Mouse (Mus musculus) thymus, adult 2 months (tissue): Measurements from ENCODE around the gene Gm7714. TPM values are rescaled to one million over a fixed set of nuclear protein-coding genes. Genes with fewer than 3 reads are reported as not detected.
"Not testable (repeated sequence)": the region's sequence is repeated elsewhere in the genome, so short reads cannot be mapped to it uniquely, and the experiment has no call there.

Experiments used
- DNase-seq: peaks from one replicate; pipeline ENCODE4 v3.0.0; 2021
- H3K27ac ChIP-seq: fragments of 200-500 bp; 2 replicates; pipeline ENCODE4 v1.5.1; 2012; ENCODE audit warnings: low read length, control low read depth; ENCODE audit not compliant: control insufficient read depth, insufficient read depth
- H3K27me3 ChIP-seq: fragments of 200-500 bp; 2 replicates; pipeline ENCODE4 v1.6.1; 2012; ENCODE audit warnings: mild to moderate bottlenecking, low read length, moderate library complexity, mixed read lengths; ENCODE audit not compliant: control insufficient read depth, insufficient read depth
- H3K36me3 ChIP-seq: fragments of 200-500 bp; 2 replicates; pipeline ENCODE4 v1.6.1; 2012; ENCODE audit warnings: mild to moderate bottlenecking, low read length, moderate library complexity; ENCODE audit not compliant: control insufficient read depth, insufficient read depth
- H3K4me1 ChIP-seq: fragments of 200-500 bp; replicated peaks from 2 replicates; pipeline ENCODE4 v1.6.1; 2012; ENCODE audit warnings: low read length; ENCODE audit not compliant: control insufficient read depth, insufficient read depth
- H3K4me3 ChIP-seq: fragments of 200-500 bp; 2 replicates; pipeline ENCODE4 v1.5.1; 2012; ENCODE audit warnings: mild to moderate bottlenecking, low read length, control low read depth, moderate library complexity; ENCODE audit not compliant: control insufficient read depth, insufficient read depth
- CTCF ChIP-seq: fragments of 200-500 bp; IDR thresholded peaks from 2 replicates; pipeline ENCODE4 v1.5.1; 2012; ENCODE audit warnings: mild to moderate bottlenecking, control low read depth, low read length, moderate library complexity, borderline replicate concordance; ENCODE audit not compliant: control insufficient read depth, poor library complexity, insufficient read depth; ENCODE audit errors: extremely low read depth
- POLR2A ChIP-seq: fragments of 200-500 bp; IDR thresholded peaks from 2 replicates; pipeline ENCODE4 v1.6.1; 2012; ENCODE audit warnings: mild to moderate bottlenecking, low read length, control low read depth, moderate library complexity; ENCODE audit not compliant: control insufficient read depth, poor library complexity, insufficient read depth; ENCODE audit errors: extremely low read depth
- WGBS: fragments of 180-500 bp; shearing (Covaris S2); methylation state at CpG from one replicate; pipeline ENCODE4 v1.1.7; 2018; 5-methylcytosine and 5-hydroxymethylcytosine counted together
- polyA plus RNA-seq: library from polyadenylated mRNA; depleted of rRNA; stranded (reverse); fragments of >200 nt; gene quantifications from 2 replicates; pipeline ENCODE4 v1.2.3, GENCODE M21; 2012; rRNA removed

The Gm7714 gene
- polyA plus RNA-seq, result not detected in 2 replicates

GRCm38 (mm10) chr5:88268619-88269018 is at the start of gene Gm7714:
TSS of gene Gm7714 (plus strand) at chr5:88268919.
- no peak for TF ChIP-seq POLR2A
- TF ChIP-seq CTCF, result no peak
- Histone ChIP-seq H3K4me3 (no peak within 1 kb of the TSS), H3K4me1 (no peaks in the 10 kb centered on the region), H3K36me3 (no peaks in the 10 kb centered on the region), H3K27ac (no peak within 1 kb of the TSS), H3K27me3 (no peaks in the 10 kb centered on the region)
- no peak for DNase-seq
- WGBS, result 85% methylated on average over 1 of the region's 1 CpGs

- H3K4me3 ChIP-seq, result no peak overlapping the region
- no peaks in the 10 kb centered on the region for H3K4me1 ChIP-seq
- TF ChIP-seq POLR2A, result no peak
- TF ChIP-seq CTCF, result no peak
- DNase-seq, result no peak
- no peaks in the 10 kb centered on the region for H3K27me3 ChIP-seq
- no peaks in the 10 kb centered on the region for H3K36me3 ChIP-seq
- WGBS, result 94% methylated on average over 1 of the region's 1 CpGs
- H3K27ac ChIP-seq, result no peak overlapping the region
Measured at GRCm38 (mm10) chr5:88256475-88256874, 12.2 kb upstream of the Gm7714 start.

GRCm38 (mm10) chr5:88311307-88311706 is 42.6 kb downstream of the Gm7714 start:
- DNase-seq, H3K36me3 ChIP-seq, H3K27ac ChIP-seq, H3K4me1 ChIP-seq, H3K27me3 ChIP-seq, H3K4me3 ChIP-seq: not testable (repeated sequence)
- 76% methylated on average over 3 of the region's 3 CpGs for WGBS

GRCm38 (mm10) chr5:88317012-88317411 is 48.3 kb downstream of the Gm7714 start, which contains the start of gene Prol1:
TSS of gene Prol1 (plus strand) at chr5:88317312.
- Histone ChIP-seq H3K4me1 (no peaks in the 10 kb centered on the region), H3K4me3 (no peak within 1 kb of the TSS), H3K36me3 (no peaks in the 10 kb centered on the region), H3K27ac (no peak within 1 kb of the TSS), H3K27me3 (no peaks in the 10 kb centered on the region)
- WGBS, result 96% methylated on average over 1 of the region's 1 CpGs
- TF ChIP-seq POLR2A (no peak), CTCF (no peak)
- no peak for DNase-seq

Other genes with a start within 250 kb of the Gm7714 start
- gene Smr2, start 182.4 kb upstream of the Gm7714 start, polyA plus RNA-seq, result not detected in 2 replicates
- gene Gm11116, start 157.4 kb upstream of the Gm7714 start, polyA plus RNA-seq, result not detected in 2 replicates
- not detected in 2 replicates for gene Gm11115, start 114.8 kb upstream of the Gm7714 start, polyA plus RNA-seq
- gene Prol1, start 48.4 kb downstream of the Gm7714 start, polyA plus RNA-seq, result not detected in 2 replicates
- gene Amtn, start 107.2 kb downstream of the Gm7714 start, polyA plus RNA-seq, result 1.9 and 2.2 TPM in 2 replicates
- gene Ambn, start 187.1 kb downstream of the Gm7714 start, polyA plus RNA-seq, result 0.10 and 0.12 TPM in 2 replicates
- gene Enam, start 219.1 kb downstream of the Gm7714 start, polyA plus RNA-seq, result 0.03 TPM in 1 of 2 replicates, not detected in the other